Mouse (Mus musculus) embryonic facial prominence, embryonic 14.5 days (tissue): ENCODE measurements around the gene 4430402I18Rik. TPM values are rescaled to one million over a fixed set of nuclear protein-coding genes. Genes with fewer than 3 reads are reported as not detected.

Experiments used
- ATAC-seq: fragments of 200-750 bp; cut with Nextera tagmentation; 2 replicates; pipeline ENCODE4 v1.8.0; 2017; ENCODE audit warnings: low read depth, moderate number of reproducible peaks, moderate TSS enrichment
- DNase-seq: peaks from one replicate; pipeline ENCODE4 v3.0.0-alpha.2; 2015; ENCODE audit warnings: low spot score
- H3K27ac ChIP-seq: fragments of 300-500 bp; sonication (generic); replicated peaks from 2 replicates; pipeline ENCODE4 v1.5.1; 2014; ENCODE audit warnings: low read depth, mild to moderate bottlenecking, low read length, moderate library complexity
- H3K27me3 ChIP-seq: fragments of 300-500 bp; sonication (generic); replicated peaks from 2 replicates; pipeline ENCODE4 v1.6.1; 2014; ENCODE audit warnings: low read length; ENCODE audit not compliant: control insufficient read depth, insufficient read depth
- H3K36me3 ChIP-seq: fragments of 300-500 bp; sonication (generic); 2 replicates; pipeline ENCODE4 v1.6.1; 2014; ENCODE audit warnings: low read length, mixed read lengths; ENCODE audit not compliant: control insufficient read depth, insufficient read depth
- H3K4me1 ChIP-seq: fragments of 300-500 bp; sonication (generic); 2 replicates; pipeline ENCODE4 v1.6.1; 2014; ENCODE audit warnings: antibody characterized with exemption, low read length; ENCODE audit not compliant: control insufficient read depth, insufficient read depth
- H3K4me2 ChIP-seq: fragments of 300-500 bp; sonication (generic); 2 replicates; pipeline ENCODE4 v1.6.1; 2014; ENCODE audit warnings: low read depth, mild to moderate bottlenecking, low read length, moderate library complexity, mixed read lengths
- H3K4me3 ChIP-seq: fragments of 300-500 bp; sonication (generic); 2 replicates; pipeline ENCODE4 v1.5.1; 2014; ENCODE audit warnings: low read depth, mild to moderate bottlenecking, low read length
- H3K9ac ChIP-seq: fragments of 300-500 bp; sonication (generic); 2 replicates; pipeline ENCODE4 v1.6.1; 2014; ENCODE audit warnings: low read depth, mild to moderate bottlenecking, low read length, moderate library complexity, mixed read lengths
- H3K9me3 ChIP-seq: fragments of 300-500 bp; sonication (generic); 2 replicates; pipeline ENCODE4 v1.6.1; 2016; ENCODE audit warnings: low read length; ENCODE audit not compliant: control insufficient read depth
- WGBS: fragments of 180-500 bp; shearing (Covaris S2); extraction: QIAGEN DNeasy Blood & Tissue Kit; methylation state at CpG from one replicate; pipeline ENCODE4 v1.1.7; 2014; 5-methylcytosine and 5-hydroxymethylcytosine counted together
- polyA plus RNA-seq: library from polyadenylated mRNA; unstranded; fragments of >200 nt; fragmentation: Nextera tagmentation; extraction: Ambion mirVana; gene quantifications from 2 replicates; pipeline ENCODE4 v1.2.1, GENCODE M21; 2014

Gene 4430402I18Rik
- polyA plus RNA-seq, 1 experiment from 2014 or later = 1.8 TPM

- no peak overlapping the region for H3K9ac ChIP-seq
- 44% methylated on average over 2 of the region's 2 CpGs for WGBS
- no peak overlapping the region for H3K27ac ChIP-seq
- H3K27me3 ChIP-seq = no peaks in the 10 kb centered on the region; the same call in 1 of the 2 replicates
- no peak for ATAC-seq
- peaks cover 15% of the 10 kb centered on the region for H3K4me1 ChIP-seq
- H3K36me3 ChIP-seq = no peaks in the 10 kb centered on the region
- no peak for DNase-seq
- H3K9me3 ChIP-seq = no peaks in the 10 kb centered on the region
- H3K4me2 ChIP-seq = no peak overlapping the region
- no peak overlapping the region for H3K4me3 ChIP-seq
Observed at GRCm38 (mm10) chr19:28902111-28902510, 65.5 kb downstream of the 4430402I18Rik start.

- DNase-seq (no peak), ATAC-seq (no peak)
- Histone ChIP-seq H3K27ac (no peak overlapping the region), H3K36me3 (no peaks in the 10 kb centered on the region), H3K4me1 (peaks cover 14% of the 10 kb centered on the region), H3K9me3 (no peaks in the 10 kb centered on the region), H3K9ac (no peak overlapping the region), H3K27me3 (no peaks in the 10 kb centered on the region; the same call in 1 of the 2 replicates), H3K4me3 (no peak overlapping the region), H3K4me2 (no peak overlapping the region)
- 88% methylated on average over 2 of the region's 2 CpGs for WGBS
Observed at GRCm38 (mm10) chr19:28900771-28901170, 66.8 kb downstream of the 4430402I18Rik start.

GRCm38 (mm10) chr19:28897497-28897896 lies 70.1 kb downstream of the 4430402I18Rik start:
- no peaks in the 10 kb centered on the region for H3K9me3 ChIP-seq
- WGBS = 82% methylated on average over 9 of the region's 9 CpGs
- H3K4me1 ChIP-seq = peaks cover 3% of the 10 kb centered on the region

GRCm38 (mm10) chr19:28896639-28897038 lies 71.0 kb downstream of the 4430402I18Rik start:
- WGBS = 62% methylated on average over 1 of the region's 1 CpGs
- Histone ChIP-seq H3K9ac (no peak overlapping the region), H3K36me3 (no peaks in the 10 kb centered on the region), H3K9me3 (no peaks in the 10 kb centered on the region), H3K27ac (no peak overlapping the region), H3K4me1 (no peaks in the 10 kb centered on the region), H3K4me2 (no peak overlapping the region), H3K4me3 (no peak overlapping the region), H3K27me3 (no peaks in the 10 kb centered on the region; the same call in 1 of the 2 replicates)
- DNase-seq (no peak), ATAC-seq (no peak)

More at GRCm38 (mm10) chr19:28897497-28897896, 70.1 kb downstream of the 4430402I18Rik start:
- no peak overlapping the region for H3K27ac ChIP-seq
- H3K4me3 ChIP-seq = no peak overlapping the region
- no peaks in the 10 kb centered on the region for H3K36me3 ChIP-seq
- DNase-seq (no peak), ATAC-seq (no peak)
- H3K4me2 ChIP-seq = no peak overlapping the region
- H3K27me3 ChIP-seq = no peaks in the 10 kb centered on the region; the same call in 1 of the 2 replicates
- H3K9ac ChIP-seq = no peak overlapping the region

- ATAC-seq = no peak
- 97% methylated on average over 1 of the region's 1 CpGs for WGBS
- no peak for DNase-seq
Observed at GRCm38 (mm10) chr19:28891864-28892263, 75.7 kb downstream of the 4430402I18Rik start.

GRCm38 (mm10) chr19:28891238-28891637 lies 76.4 kb downstream of the 4430402I18Rik start:
- no peaks in the 10 kb centered on the region for H3K4me1 ChIP-seq
- no peaks in the 10 kb centered on the region for H3K9me3 ChIP-seq
- ATAC-seq (no peak), DNase-seq (no peak)
- no peak overlapping the region for H3K9ac ChIP-seq
- no peak overlapping the region for H3K4me3 ChIP-seq
- H3K27ac ChIP-seq = no peak overlapping the region
- H3K36me3 ChIP-seq = no peaks in the 10 kb centered on the region
- H3K27me3 ChIP-seq = no peaks in the 10 kb centered on the region
- no peak overlapping the region for H3K4me2 ChIP-seq
- 71% methylated on average over 5 of the region's 5 CpGs for WGBS

More at GRCm38 (mm10) chr19:28891864-28892263, 75.7 kb downstream of the 4430402I18Rik start:
- Histone ChIP-seq H3K9me3 (no peaks in the 10 kb centered on the region), H3K4me3 (no peak overlapping the region), H3K9ac (no peak overlapping the region), H3K27ac (no peak overlapping the region), H3K36me3 (no peaks in the 10 kb centered on the region), H3K27me3 (no peaks in the 10 kb centered on the region), H3K4me2 (no peak overlapping the region), H3K4me1 (no peaks in the 10 kb centered on the region)

- Histone ChIP-seq H3K4me2 (no peak overlapping the region), H3K9me3 (no peaks in the 10 kb centered on the region), H3K4me1 (no peaks in the 10 kb centered on the region), H3K36me3 (no peaks in the 10 kb centered on the region), H3K4me3 (no peak overlapping the region), H3K27ac (no peak overlapping the region), H3K9ac (no peak overlapping the region), H3K27me3 (no peaks in the 10 kb centered on the region)
- WGBS = 68% methylated on average over 2 of the region's 3 CpGs
- DNase-seq = no peak
- ATAC-seq = no peak
Observed at GRCm38 (mm10) chr19:28889251-28889650, 78.3 kb downstream of the 4430402I18Rik start.

- ATAC-seq = no peak
- 41% methylated on average over 1 of the region's 1 CpGs for WGBS
Observed at GRCm38 (mm10) chr19:28888496-28888895, 79.1 kb downstream of the 4430402I18Rik start.

GRCm38 (mm10) chr19:28883126-28883525 lies 84.5 kb downstream of the 4430402I18Rik start:
- no peaks in the 10 kb centered on the region; the same call in 1 of the 2 replicates for H3K4me1 ChIP-seq
- H3K36me3 ChIP-seq = no peaks in the 10 kb centered on the region
- H3K27ac ChIP-seq = no peak overlapping the region
- no peak overlapping the region for H3K4me3 ChIP-seq
- no peaks in the 10 kb centered on the region for H3K27me3 ChIP-seq
- H3K4me2 ChIP-seq = no peak overlapping the region
- H3K9me3 ChIP-seq = no peaks in the 10 kb centered on the region
- ATAC-seq (no peak), DNase-seq (peak; percentile 32)
- WGBS = 82% methylated on average over 1 of the region's 1 CpGs
- no peak overlapping the region for H3K9ac ChIP-seq

More at GRCm38 (mm10) chr19:28888496-28888895, 79.1 kb downstream of the 4430402I18Rik start:
- no peak overlapping the region for H3K9ac ChIP-seq
- no peaks in the 10 kb centered on the region for H3K9me3 ChIP-seq
- no peak overlapping the region for H3K4me3 ChIP-seq
- no peak overlapping the region for H3K27ac ChIP-seq
- DNase-seq = no peak
- H3K4me2 ChIP-seq = no peak overlapping the region
- H3K36me3 ChIP-seq = no peaks in the 10 kb centered on the region
- H3K4me1 ChIP-seq = no peaks in the 10 kb centered on the region
- H3K27me3 ChIP-seq = no peaks in the 10 kb centered on the region
